Mouse (Mus musculus) olfactory bulb, adult 2 months (tissue): ENCODE results near the gene Abat.

Experiments used
- CTCF ChIP-seq: fragments of 200-500 bp; IDR thresholded peaks from 2 replicates; pipeline ENCODE4 v1.5.1; 2012; ENCODE audit warnings: low read depth, mild to moderate bottlenecking, low read length, moderate library complexity; ENCODE audit not compliant: insufficient read depth
- POLR2A ChIP-seq: fragments of 200-500 bp; IDR thresholded peaks from 2 replicates; pipeline ENCODE4 v1.6.1; 2012; ENCODE audit warnings: mild to moderate bottlenecking, low read depth, low read length, moderate library complexity; ENCODE audit not compliant: insufficient read depth

- TF ChIP-seq CTCF, result no peak
- TF ChIP-seq POLR2A, result no peak
These were observed 8.1 kb downstream of the Abat start for GRCm38 (mm10) chr16:8521322-8521721.
